Mouse (Mus musculus) T-cell, adult 66 days (primary cell): ENCODE measurements around the gene Olfr572. TPM values are rescaled to one million over a fixed set of nuclear protein-coding genes. Genes with fewer than 3 reads are reported as not detected.

ENCODE experiments used
- total RNA-seq, 2 experiments: library from RNA; stranded (reverse); gene quantifications; 3 replicates in 1 of 2; 4 replicates in 1 of 2; pipeline ENCODE4 v1.2.4; 2023

Gene Olfr572
- not detected for total RNA-seq

GRCm38 (mm10) chr7:102924109-102924508 lies at the start of gene Olfr572:
Gene Olfr572, plus strand, starts transcription at chr7:102924409.

GRCm38 (mm10) chr7:102876822-102877221 lies 47.4 kb upstream of the Olfr572 start, which contains the start of gene Olfr568:
Gene Olfr568, plus strand, starts transcription at chr7:102877122.

GRCm38 (mm10) chr7:102890782-102891181 lies 33.4 kb upstream of the Olfr572 start, which contains the start of gene Olfr569:
Gene Olfr569, minus strand, starts transcription at chr7:102890882.

DNA sequence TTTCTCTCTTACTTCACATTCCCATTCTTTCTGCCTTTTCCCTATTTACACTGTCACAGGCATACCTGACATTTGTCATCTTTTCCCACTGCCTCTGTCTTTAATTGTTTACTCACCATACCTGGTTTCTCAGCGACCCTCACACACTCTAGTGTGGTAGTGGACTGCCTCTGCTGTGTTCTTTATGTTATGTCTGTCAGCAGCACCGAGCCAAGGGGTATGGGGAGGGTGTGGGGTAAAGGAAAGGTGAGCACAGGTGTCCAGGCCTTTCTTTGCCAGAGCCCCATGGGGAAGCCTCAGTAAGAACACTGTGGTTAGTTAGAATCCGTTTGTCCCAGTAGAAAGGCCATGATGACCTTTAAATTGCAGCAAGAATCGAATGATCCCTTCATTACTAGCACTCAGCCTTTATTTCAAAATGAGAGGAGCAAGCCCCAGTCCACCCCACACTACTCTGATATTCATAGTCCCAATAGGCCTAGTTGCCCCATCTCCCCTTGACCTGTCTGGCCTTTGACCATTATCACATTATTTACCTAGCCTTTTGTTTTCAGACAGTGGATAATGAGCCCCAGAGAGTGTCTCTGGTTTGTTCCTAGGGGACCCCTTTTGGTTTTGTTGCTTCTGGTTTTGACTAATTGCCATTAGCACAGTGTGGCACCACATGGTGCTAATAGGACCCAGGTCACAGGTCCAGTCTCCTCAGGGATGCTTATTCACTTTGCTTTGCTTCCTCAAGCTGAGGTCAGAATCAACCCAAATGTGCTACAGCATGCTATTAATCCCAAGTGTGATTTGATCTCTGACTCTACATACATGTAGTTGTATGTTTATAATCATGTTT lies 7.0 kb upstream of the Olfr572 start, which contains the start of gene Olfr571:
Gene Olfr571 (minus strand): TSS at position 505 of the 844 bp plus-strand sequence.

GRCm38 (mm10) chr7:102942475-102942874 lies 18.3 kb downstream of the Olfr572 start, which contains the start of gene Olfr573-ps1:
Gene Olfr573-ps1, minus strand, starts transcription at chr7:102942575.

DNA sequence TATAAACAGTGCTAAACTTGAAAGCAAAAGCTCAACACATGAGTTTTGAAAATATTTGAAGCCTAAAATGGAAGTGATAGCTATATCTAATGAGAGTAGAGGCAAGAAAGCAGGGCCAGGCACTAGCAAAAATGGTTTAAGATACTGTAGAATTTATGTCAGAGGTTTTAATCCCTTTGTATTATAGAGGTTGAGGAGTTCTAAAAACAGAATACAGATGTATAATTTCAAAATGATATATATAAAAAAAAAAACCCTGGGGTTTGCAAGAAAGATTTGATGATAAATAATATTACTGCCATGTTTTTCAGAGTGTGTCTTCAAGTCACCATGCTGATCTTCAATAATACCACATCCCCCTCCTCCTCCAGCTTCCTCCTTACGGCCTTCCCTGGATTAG lies 24.0 kb downstream of the Olfr572 start, which contains the start of gene Olfr574:
Gene Olfr574 (plus strand): TSS at position 301 of the 400 bp plus-strand sequence.

DNA sequence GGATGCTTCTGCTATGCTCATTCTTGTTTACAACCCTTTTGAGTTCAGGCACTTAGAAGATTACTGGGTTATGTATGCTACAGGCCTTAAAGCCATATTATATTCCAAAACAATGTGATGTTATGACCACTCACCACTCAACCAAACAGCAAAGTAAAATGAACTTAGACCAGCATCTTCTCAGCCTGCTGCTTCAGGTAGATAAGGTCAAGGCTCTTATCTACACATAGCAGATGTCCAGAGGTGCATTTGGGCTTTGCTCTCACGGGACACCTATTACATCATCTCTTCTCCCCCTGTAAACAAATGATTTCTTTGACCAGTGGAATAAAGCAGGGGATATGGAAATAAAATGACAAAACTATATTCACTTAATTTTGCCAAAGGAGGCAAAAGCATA lies 34.4 kb downstream of the Olfr572 start, which contains the start of gene Olfr575:
Gene Olfr575 (minus strand): TSS at position 183 of the 400 bp plus-strand sequence.

DNA sequence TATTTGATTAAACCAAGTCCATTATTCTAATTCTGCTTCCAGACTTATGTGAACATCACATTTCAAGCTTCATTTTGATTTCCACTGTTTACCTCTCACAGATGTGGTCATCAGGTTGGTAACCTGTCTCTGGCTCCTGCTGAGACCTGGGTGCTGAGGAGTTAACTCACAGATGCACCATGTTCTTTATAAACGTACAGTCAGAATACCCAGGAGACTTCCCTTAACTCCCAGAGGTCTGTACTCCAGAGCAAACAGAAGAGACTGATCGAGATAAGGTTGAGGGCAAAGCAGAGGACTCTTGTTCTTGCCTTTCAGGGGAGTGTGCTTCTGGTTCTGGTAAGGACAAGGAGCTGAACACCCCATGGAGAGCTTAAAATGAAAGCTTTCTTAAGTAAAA lies 38.2 kb downstream of the Olfr572 start, which contains the start of gene Olfr576:
Gene Olfr576 (plus strand): TSS at position 301 of the 400 bp plus-strand sequence.

DNA sequence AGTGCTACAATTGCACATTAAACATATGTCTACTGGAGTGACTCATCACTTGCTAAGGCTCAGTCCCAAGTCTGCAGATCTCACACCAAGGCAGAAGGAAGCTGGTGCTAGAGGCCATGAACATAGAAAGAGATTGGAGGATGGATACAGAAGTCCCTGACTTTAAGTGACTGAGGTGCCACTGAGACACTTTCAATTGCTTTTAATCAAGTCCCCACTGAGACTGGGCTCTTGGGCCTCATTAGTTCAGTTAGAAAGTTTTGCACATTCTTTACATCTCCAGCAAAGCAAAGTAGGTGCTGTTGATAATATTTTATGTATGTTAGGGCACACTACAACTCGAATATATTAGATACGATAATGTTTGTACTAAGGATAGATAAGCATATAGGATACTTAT lies 51.6 kb downstream of the Olfr572 start, which contains the start of gene Olfr577:
Gene Olfr577 (minus strand): TSS at position 101 of the 400 bp plus-strand sequence.

Other genes with a start within 250 kb of the Olfr572 start
- 10 to 100 TPM; 12.1 to 15.4 TPM for gene Trim68, start 237.1 kb upstream of the Olfr572 start, total RNA-seq
- not detected for gene Olfr557, start 228.5 kb upstream of the Olfr572 start, total RNA-seq
- not detected for gene Olfr558, start 222.2 kb upstream of the Olfr572 start, total RNA-seq
- not detected for gene Olfr33, start 205.3 kb upstream of the Olfr572 start, total RNA-seq
- gene Olfr559, start 196.9 kb upstream of the Olfr572 start, total RNA-seq: not detected
- not detected for gene Olfr560, start 165.0 kb upstream of the Olfr572 start, total RNA-seq
- not detected for gene Olfr78, start 164.9 kb upstream of the Olfr572 start, total RNA-seq
- not detected for gene Olfr561, start 153.2 kb upstream of the Olfr572 start, total RNA-seq
- not detected for gene Olfr564, start 120.9 kb upstream of the Olfr572 start, total RNA-seq
- gene Olfr566, start 65.6 kb upstream of the Olfr572 start, total RNA-seq: not detected
- gene Olfr568, start 47.3 kb upstream of the Olfr572 start, total RNA-seq: not detected
- gene Olfr569, start 33.5 kb upstream of the Olfr572 start, total RNA-seq: not detected
- gene Olfr570, start 29.8 kb upstream of the Olfr572 start, total RNA-seq: not detected
- under 1 TPM; 0.12 to 0.17 TPM for gene Olfr571, start 6.9 kb upstream of the Olfr572 start, total RNA-seq
- not detected for gene Olfr573-ps1, start 18.2 kb downstream of the Olfr572 start, total RNA-seq
- not detected for gene Olfr574, start 24.1 kb downstream of the Olfr572 start, total RNA-seq
- not detected for gene Olfr575, start 34.4 kb downstream of the Olfr572 start, total RNA-seq
- gene Olfr576, start 38.3 kb downstream of the Olfr572 start, total RNA-seq: not detected
- gene Olfr577, start 51.5 kb downstream of the Olfr572 start, total RNA-seq: not detected
- not detected for gene Olfr578, start 64.9 kb downstream of the Olfr572 start, total RNA-seq
- gene Olfr582, start 113.6 kb downstream of the Olfr572 start, total RNA-seq: not detected
- not detected for gene Olfr583, start 126.9 kb downstream of the Olfr572 start, total RNA-seq
- gene Olfr584, start 157.5 kb downstream of the Olfr572 start, total RNA-seq: not detected
- gene Olfr585, start 173.3 kb downstream of the Olfr572 start, total RNA-seq: not detected
- not detected for gene Olfr586, start 201.2 kb downstream of the Olfr572 start, total RNA-seq
- gene Olfr588-ps1, start 216.5 kb downstream of the Olfr572 start, total RNA-seq: not detected
- not detected for gene Olfr589, start 231.9 kb downstream of the Olfr572 start, total RNA-seq